Mouse (Mus musculus) stomach, postnatal 0 days (tissue): Measurements from ENCODE around the gene G3bp1. TPM values are rescaled to one million over a fixed set of nuclear protein-coding genes. Genes with fewer than 3 reads are reported as not detected.

ENCODE experiments used
- ATAC-seq: fragments of 200-750 bp; cut with Nextera tagmentation; 2 replicates; pipeline ENCODE4 v1.8.0; 2017; ENCODE audit not compliant: low FRiP score, low TSS enrichment
- DNase-seq: peaks from one replicate; pipeline ENCODE4 v3.0.0-alpha.2; 2016; ENCODE audit warnings: low spot score
- H3K27ac ChIP-seq: fragments of 300-500 bp; sonication (generic); replicated peaks from 2 replicates; pipeline ENCODE4 v1.5.1; 2014; ENCODE audit warnings: mild to moderate bottlenecking, control low read depth
- H3K27me3 ChIP-seq: fragments of 300-500 bp; sonication (generic); 2 replicates; pipeline ENCODE4 v1.6.1; 2014; ENCODE audit warnings: low read length; ENCODE audit not compliant: control insufficient read depth, insufficient read depth
- H3K36me3 ChIP-seq: fragments of 300-500 bp; sonication (generic); 2 replicates; pipeline ENCODE4 v1.6.1; 2014; ENCODE audit warnings: low read length, mixed read lengths; ENCODE audit not compliant: control insufficient read depth, insufficient read depth
- H3K4me1 ChIP-seq: fragments of 300-500 bp; sonication (generic); replicated peaks from 2 replicates; pipeline ENCODE4 v1.6.1; 2014; ENCODE audit warnings: antibody characterized with exemption; ENCODE audit not compliant: control insufficient read depth, insufficient read depth
- H3K4me2 ChIP-seq: fragments of 300-500 bp; sonication (generic); replicated peaks from 2 replicates; pipeline ENCODE4 v1.6.1; 2014; ENCODE audit warnings: low read depth, mild to moderate bottlenecking, control low read depth, moderate library complexity
- H3K4me3 ChIP-seq: fragments of 300-500 bp; sonication (generic); 2 replicates; pipeline ENCODE4 v1.5.1; 2014; ENCODE audit warnings: low read depth, low read length, control low read depth
- H3K9ac ChIP-seq: fragments of 300-500 bp; sonication (generic); 2 replicates; pipeline ENCODE4 v1.6.1; 2014; ENCODE audit warnings: mild to moderate bottlenecking, low read length, control low read depth, mixed read lengths
- H3K9me3 ChIP-seq: fragments of 300-500 bp; sonication (generic); 2 replicates; pipeline ENCODE4 v1.6.1; 2016; ENCODE audit warnings: low read length; ENCODE audit not compliant: control insufficient read depth
- CTCF ChIP-seq: IDR thresholded peaks from 2 replicates; pipeline ENCODE4 v1.5.1; 2016; ENCODE audit warnings: antibody characterized with exemption, low read depth, mild to moderate bottlenecking, moderate library complexity
- EP300 ChIP-seq: optimal IDR thresholded peaks from 2 replicates; pipeline ENCODE3; 2016; ENCODE audit warnings: antibody characterized with exemption
- WGBS: fragments of 180-500 bp; shearing (Covaris S2); extraction: QIAGEN DNeasy Blood & Tissue Kit; methylation state at CpG from one replicate; pipeline ENCODE4 v1.1.7; 2014; 5-methylcytosine and 5-hydroxymethylcytosine counted together
- polyA plus RNA-seq: library from polyadenylated mRNA; unstranded; fragments of >200 nt; fragmentation: Nextera tagmentation; extraction: Ambion mirVana; gene quantifications from 2 replicates; pipeline ENCODE4 v1.2.1, GENCODE M21; 2015

G3bp1 gene
- polyA plus RNA-seq, 1 experiment from 2014 or later: 59.5 TPM

GRCm38 (mm10) chr11:55429973-55430372, 39.5 kb upstream of the G3bp1 start:
- TF ChIP-seq CTCF (no peak), EP300 (no peak)
- Histone ChIP-seq H3K9ac (no peak overlapping the region), H3K27ac (no peak overlapping the region), H3K4me3 (no peak overlapping the region), H3K27me3 (no peaks in the 10 kb centered on the region), H3K4me2 (no peak overlapping the region), H3K4me1 (0 out of 2 replicates have a peak, but pooled peaks cover 3% of the 10 kb centered on the region), H3K9me3 (no peaks in the 10 kb centered on the region), H3K36me3 (no peaks in the 10 kb centered on the region)
- 85% methylated on average over 2 of the region's 2 CpGs for WGBS
- ATAC-seq: no peak
- DNase-seq: no peak

GRCm38 (mm10) chr11:55432981-55433380, 36.5 kb upstream of the G3bp1 start:
- Histone ChIP-seq H3K4me3 (no peak overlapping the region), H3K9me3 (no peaks in the 10 kb centered on the region), H3K4me2 (no peak overlapping the region), H3K9ac (0 out of 2 replicates have a peak overlapping the region, but pooled peaks have one; percentile 9), H3K27ac (peak overlapping the region; percentile 65), H3K27me3 (no peaks in the 10 kb centered on the region), H3K4me1 (0 out of 2 replicates have a peak, but pooled peaks cover 3% of the 10 kb centered on the region), H3K36me3 (no peaks in the 10 kb centered on the region)
- WGBS: 23% methylated on average over 3 of the region's 3 CpGs
- ATAC-seq: no peak
- TF ChIP-seq EP300: no peak
- TF ChIP-seq CTCF: no peak
- DNase-seq: no peak

GRCm38 (mm10) chr11:55436089-55436488, 33.4 kb upstream of the G3bp1 start:
- no peaks in the 10 kb centered on the region for H3K27me3 ChIP-seq
- WGBS: 90% methylated on average over 6 of the region's 6 CpGs
- H3K27ac ChIP-seq: no peak overlapping the region
- no peaks in the 10 kb centered on the region for H3K9me3 ChIP-seq
- ATAC-seq (no peak), DNase-seq (no peak)
- no peak overlapping the region for H3K4me2 ChIP-seq
- H3K36me3 ChIP-seq: no peaks in the 10 kb centered on the region
- H3K9ac ChIP-seq: no peak overlapping the region
- H3K4me1 ChIP-seq: no peaks in the 10 kb centered on the region
- no peak overlapping the region for H3K4me3 ChIP-seq
- TF ChIP-seq CTCF (no peak), EP300 (no peak)

GRCm38 (mm10) chr11:55438031-55438430, 31.5 kb upstream of the G3bp1 start:
- Histone ChIP-seq H3K4me2 (no peak overlapping the region), H3K9me3 (no peaks in the 10 kb centered on the region), H3K9ac (no peak overlapping the region), H3K4me1 (no peaks in the 10 kb centered on the region), H3K4me3 (no peak overlapping the region), H3K36me3 (no peaks in the 10 kb centered on the region), H3K27ac (no peak overlapping the region), H3K27me3 (no peaks in the 10 kb centered on the region)
- WGBS: 41% methylated on average over 4 of the region's 4 CpGs
- ATAC-seq (no peak), DNase-seq (no peak)
- no peak for TF ChIP-seq EP300

GRCm38 (mm10) chr11:55439718-55440117, 29.8 kb upstream of the G3bp1 start:
- Histone ChIP-seq H3K36me3 (no peaks in the 10 kb centered on the region), H3K4me3 (no peak overlapping the region), H3K4me1 (no peaks in the 10 kb centered on the region), H3K9me3 (no peaks in the 10 kb centered on the region), H3K9ac (no peak overlapping the region), H3K4me2 (no peak overlapping the region), H3K27me3 (no peaks in the 10 kb centered on the region), H3K27ac (no peak overlapping the region)
- no peak for ATAC-seq
- no peak for TF ChIP-seq EP300
- no peak for TF ChIP-seq CTCF
- WGBS: 67% methylated on average over 5 of the region's 5 CpGs
- no peak for DNase-seq

- 0% methylated on average over 1 of the region's 1 CpGs for WGBS
- DNase-seq (no peak), ATAC-seq (peak; percentile 61; the same call in 1 of the 2 replicates)
Observed at GRCm38 (mm10) chr11:55444772-55445171, 24.7 kb upstream of the G3bp1 start.

More at GRCm38 (mm10) chr11:55444772-55445171, 24.7 kb upstream of the G3bp1 start:
- Histone ChIP-seq H3K4me3 (no peak overlapping the region), H3K27me3 (no peaks in the 10 kb centered on the region), H3K9me3 (no peaks in the 10 kb centered on the region), H3K4me2 (no peak overlapping the region), H3K36me3 (peaks cover 5% of the 10 kb centered on the region), H3K9ac (no peak overlapping the region), H3K4me1 (no peaks in the 10 kb centered on the region), H3K27ac (no peak overlapping the region)
- TF ChIP-seq CTCF (peak; percentile 90), EP300 (no peak)
